Mouse (Mus musculus) midbrain, embryonic 14.5 days (tissue): ENCODE measurements at regions not wholly inside any gene's neighbourhood (a gene's known extent, or its start where the extent isn't known, plus 50 kb on each side); places are given as distances from the start of the nearest gene placed in this dataset.

Experiments used
- ATAC-seq: fragments of 200-750 bp; cut with Nextera tagmentation; 2 replicates; pipeline ENCODE4 v1.8.0; 2017; ENCODE audit warnings: moderate number of reproducible peaks, moderate library complexity; ENCODE audit not compliant: low FRiP score, low TSS enrichment
- DNase-seq: peaks from one replicate; pipeline ENCODE4 v3.0.0-alpha.2; 2015
- H3K27ac ChIP-seq: fragments of 300-500 bp; sonication (generic); replicated peaks from 2 replicates; pipeline ENCODE4 v1.5.1; 2014; ENCODE audit warnings: mild to moderate bottlenecking, low read depth, low read length, moderate library complexity
- H3K27me3 ChIP-seq: fragments of 300-500 bp; sonication (generic); 2 replicates; pipeline ENCODE4 v1.6.1; 2014; ENCODE audit warnings: low read length, control low read depth, mixed read lengths; ENCODE audit not compliant: control insufficient read depth, insufficient read depth
- H3K36me3 ChIP-seq: fragments of 300-500 bp; sonication (generic); 2 replicates; pipeline ENCODE4 v1.6.1; 2014; ENCODE audit warnings: low read length, control low read depth; ENCODE audit not compliant: control insufficient read depth, insufficient read depth
- H3K4me1 ChIP-seq: fragments of 300-500 bp; sonication (generic); 2 replicates; pipeline ENCODE4 v1.6.1; 2014; ENCODE audit warnings: mild to moderate bottlenecking, antibody characterized with exemption, low read length, control low read depth; ENCODE audit not compliant: control insufficient read depth, insufficient read depth
- H3K4me2 ChIP-seq: fragments of 300-500 bp; sonication (generic); 2 replicates; pipeline ENCODE4 v1.6.1; 2014; ENCODE audit warnings: mild to moderate bottlenecking, low read length, moderate library complexity
- H3K4me3 ChIP-seq: fragments of 300-500 bp; sonication (generic); replicated peaks from 2 replicates; pipeline ENCODE4 v1.5.1; 2014; ENCODE audit warnings: low read depth, low read length
- H3K9ac ChIP-seq: fragments of 300-500 bp; sonication (generic); replicated peaks from 2 replicates; pipeline ENCODE4 v1.6.1; 2014; ENCODE audit warnings: mild to moderate bottlenecking, low read length, moderate library complexity
- H3K9me3 ChIP-seq: fragments of 300-500 bp; sonication (generic); 2 replicates; pipeline ENCODE4 v1.6.1; 2016; ENCODE audit warnings: low read length, control low read depth, mixed read lengths; ENCODE audit not compliant: control insufficient read depth
- WGBS: fragments of 180-500 bp; shearing (Covaris S2); extraction: QIAGEN DNeasy Blood & Tissue Kit; methylation state at CpG from one replicate; pipeline ENCODE4 v1.1.7; 2014; 5-methylcytosine and 5-hydroxymethylcytosine counted together

DNA sequence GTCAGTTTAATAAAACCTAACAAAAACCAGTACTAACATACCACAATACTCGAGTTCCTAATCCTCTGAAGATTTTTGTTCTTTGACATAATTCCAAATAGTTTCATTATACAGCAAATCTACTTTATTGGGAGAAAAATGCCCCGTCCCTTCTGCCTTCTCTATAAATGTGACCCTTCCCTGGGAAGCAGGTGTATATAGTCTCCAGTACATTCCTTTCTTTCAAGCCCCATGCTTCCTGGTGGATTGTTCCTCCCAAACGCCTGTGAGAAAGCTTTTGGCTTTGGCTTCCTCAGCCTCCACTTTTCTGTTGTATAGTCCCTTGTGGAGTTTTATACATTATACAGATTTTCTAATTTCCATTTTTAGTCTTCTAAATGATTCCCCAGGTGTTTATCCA, 1001.8 kb upstream of the Tenm3 start:
- no peaks in the 10 kb centered on the region for H3K36me3 ChIP-seq
- ATAC-seq: no peak

DNA sequence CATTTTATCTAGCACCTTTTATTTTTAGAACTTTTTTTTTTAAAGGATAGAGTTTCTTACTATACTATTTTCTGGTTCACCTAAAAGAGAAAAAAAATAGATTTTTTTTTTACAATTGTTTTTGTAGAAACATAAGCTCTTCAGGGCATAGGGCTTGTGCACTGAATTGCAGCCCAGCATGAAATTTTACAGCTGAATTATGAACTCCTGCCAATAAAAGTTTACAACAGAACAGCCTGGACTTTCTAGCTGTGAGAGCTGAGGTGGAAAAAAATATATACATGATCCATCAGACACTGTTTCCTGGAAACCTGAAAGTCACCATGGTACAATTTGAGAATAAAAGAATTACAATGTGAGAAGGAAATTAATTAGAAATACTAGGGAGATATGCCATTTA, 988.2 kb upstream of the Tenm3 start:
- H3K36me3 ChIP-seq: no peaks in the 10 kb centered on the region
- H3K9ac ChIP-seq: no peak overlapping the region
- H3K4me3 ChIP-seq: no peak overlapping the region
- H3K4me2 ChIP-seq: no peak overlapping the region
- H3K9me3 ChIP-seq: no peaks in the 10 kb centered on the region
- no peak for ATAC-seq
- no peak overlapping the region for H3K27ac ChIP-seq
- no peaks in the 10 kb centered on the region for H3K27me3 ChIP-seq
- no peak for DNase-seq
- H3K4me1 ChIP-seq: no peaks in the 10 kb centered on the region

More for the DNA sequence above, 1001.8 kb upstream of the Tenm3 start:
- Histone ChIP-seq H3K4me1 (no peaks in the 10 kb centered on the region), H3K4me3 (no peak overlapping the region), H3K27me3 (no peaks in the 10 kb centered on the region), H3K27ac (no peak overlapping the region), H3K9ac (no peak overlapping the region), H3K4me2 (no peak overlapping the region), H3K9me3 (no peaks in the 10 kb centered on the region)
- no peak for DNase-seq
- WGBS: 82% methylated on average over 3 of the region's 3 CpGs

DNA sequence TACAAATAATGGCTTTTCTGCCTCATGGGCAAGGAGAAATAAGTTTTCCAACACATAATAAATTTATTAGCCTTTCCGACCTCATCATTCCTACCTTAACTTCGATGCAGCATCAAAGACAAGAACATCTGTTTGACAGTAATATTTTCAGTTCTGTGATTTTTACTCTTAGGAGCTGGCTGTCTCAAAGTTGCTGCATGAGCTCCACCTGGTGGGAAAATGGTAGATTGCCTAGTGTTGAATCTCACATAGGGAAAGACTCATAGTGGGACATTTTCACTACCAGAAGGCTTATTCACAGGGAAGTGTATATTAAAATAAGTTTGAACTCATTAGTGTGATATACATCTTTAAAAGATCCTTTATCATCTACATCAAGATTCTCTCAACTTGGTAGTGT, 985.6 kb upstream of the Tenm3 start:
- no peak; the same call in 1 of the 2 replicates for ATAC-seq
- Histone ChIP-seq H3K9me3 (no peaks in the 10 kb centered on the region), H3K4me1 (no peaks in the 10 kb centered on the region), H3K4me3 (no peak overlapping the region), H3K9ac (no peak overlapping the region), H3K36me3 (no peaks in the 10 kb centered on the region), H3K27ac (no peak overlapping the region), H3K27me3 (no peaks in the 10 kb centered on the region), H3K4me2 (no peak overlapping the region)
- DNase-seq: peak; percentile 92
- WGBS: 16% methylated on average over 2 of the region's 2 CpGs

DNA sequence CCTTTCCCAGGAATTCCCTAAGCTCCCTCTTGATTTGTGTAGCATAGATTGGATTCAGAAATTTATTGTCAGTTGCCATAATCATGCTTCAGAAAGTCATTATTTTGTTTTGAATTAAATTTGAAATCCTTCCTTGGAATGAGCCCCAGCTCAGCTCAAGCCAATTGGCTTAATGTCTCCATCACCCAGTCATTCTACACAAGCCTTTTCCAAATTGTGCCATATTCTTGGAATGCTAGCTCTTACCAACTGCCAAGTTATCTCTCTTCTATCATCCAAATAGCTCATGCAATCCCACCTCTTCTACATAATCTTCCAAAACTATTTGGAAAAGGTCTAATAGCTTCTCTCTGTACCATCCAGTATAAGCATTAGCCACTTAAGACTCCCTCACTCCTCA, 982.5 kb upstream of the Tenm3 start:
- Histone ChIP-seq H3K4me1 (peaks cover 4% of the 10 kb centered on the region; the same call in 1 of the 2 replicates), H3K27ac (no peak overlapping the region), H3K36me3 (no peaks in the 10 kb centered on the region), H3K9ac (no peak overlapping the region), H3K9me3 (no peaks in the 10 kb centered on the region), H3K4me3 (no peak overlapping the region), H3K4me2 (no peak overlapping the region), H3K27me3 (no peaks in the 10 kb centered on the region)
- DNase-seq (no peak), ATAC-seq (no peak)

DNA sequence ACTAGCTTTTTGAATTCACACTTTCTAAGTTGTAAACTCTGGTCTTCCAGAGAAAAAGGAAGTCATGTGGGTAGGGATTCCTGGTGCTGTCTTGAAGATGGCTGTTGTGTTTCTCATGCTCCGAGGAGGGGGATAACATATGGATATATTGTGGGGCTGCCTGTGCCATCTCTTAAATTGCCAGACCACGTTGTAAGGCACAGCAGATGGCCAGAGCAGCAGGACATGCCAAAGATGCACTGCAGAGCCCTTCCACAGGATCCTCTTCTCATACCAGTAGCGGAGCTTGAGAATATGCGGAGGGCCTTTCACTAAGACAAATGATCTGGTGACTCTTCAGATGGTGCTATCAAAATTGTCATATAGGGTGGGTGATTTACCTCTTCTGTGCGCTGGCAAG, 981.2 kb upstream of the Tenm3 start:
- WGBS: 84% methylated on average over 5 of the region's 5 CpGs
- no peak for DNase-seq
- ATAC-seq: no peak
- Histone ChIP-seq H3K4me2 (no peak overlapping the region), H3K36me3 (no peaks in the 10 kb centered on the region), H3K27ac (no peak overlapping the region), H3K9me3 (no peaks in the 10 kb centered on the region), H3K4me3 (no peak overlapping the region), H3K4me1 (peaks cover 4% of the 10 kb centered on the region; the same call in 1 of the 2 replicates), H3K9ac (no peak overlapping the region), H3K27me3 (no peaks in the 10 kb centered on the region)

DNA sequence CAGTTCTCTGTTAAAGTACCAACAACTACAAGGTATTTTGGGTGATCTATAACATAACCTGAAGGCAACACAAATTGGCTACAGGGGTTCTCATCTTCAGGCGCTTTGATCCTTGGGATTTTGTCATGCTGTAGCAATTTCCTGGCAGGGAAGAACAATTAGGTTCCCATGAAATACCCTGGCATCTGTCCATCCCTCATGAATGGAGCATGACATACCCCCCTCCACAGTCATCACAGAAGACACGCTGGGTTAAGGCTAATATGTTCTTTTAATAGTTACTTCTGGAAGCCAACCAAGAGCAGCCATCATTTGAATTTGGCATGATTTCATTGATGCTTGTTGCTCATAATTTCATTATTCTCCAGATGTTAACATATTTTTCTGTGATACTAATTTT, 979.0 kb upstream of the Tenm3 start:
- Histone ChIP-seq H3K36me3 (no peaks in the 10 kb centered on the region), H3K9me3 (no peaks in the 10 kb centered on the region), H3K4me1 (peaks cover 4% of the 10 kb centered on the region; the same call in 1 of the 2 replicates), H3K9ac (no peak overlapping the region), H3K27me3 (no peaks in the 10 kb centered on the region), H3K4me2 (no peak overlapping the region), H3K4me3 (no peak overlapping the region), H3K27ac (no peak overlapping the region)
- ATAC-seq: no peak
- WGBS: 46% methylated on average over 2 of the region's 2 CpGs
- peak; percentile 61 for DNase-seq

DNA sequence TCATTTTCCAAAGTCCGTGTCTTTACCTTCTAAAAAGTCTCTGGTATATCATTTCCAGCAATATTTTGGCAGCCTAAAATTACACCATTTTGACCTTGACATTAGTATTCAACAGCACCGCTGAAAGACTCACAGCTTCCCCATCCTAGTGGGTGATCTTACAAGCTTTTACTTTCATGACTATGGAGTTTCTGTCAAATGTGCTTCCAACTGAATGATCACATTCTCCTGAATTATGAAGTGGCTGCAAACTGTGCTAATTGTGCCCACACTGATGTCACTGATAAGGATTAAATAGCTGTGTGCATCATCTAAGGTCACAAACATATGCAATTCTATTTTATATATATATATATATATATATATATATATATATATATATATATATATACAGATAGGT, 955.5 kb upstream of the Tenm3 start:
- Histone ChIP-seq H3K36me3 (no peaks in the 10 kb centered on the region), H3K4me2 (no peak overlapping the region), H3K4me3 (no peak overlapping the region), H3K27ac (no peak overlapping the region), H3K4me1 (peaks cover 4% of the 10 kb centered on the region; the same call in 1 of the 2 replicates), H3K9ac (no peak overlapping the region), H3K27me3 (no peaks in the 10 kb centered on the region), H3K9me3 (no peaks in the 10 kb centered on the region)
- no peak for DNase-seq
- WGBS: 83% methylated on average over 2 of the region's 2 CpGs
- ATAC-seq: no peak

DNA sequence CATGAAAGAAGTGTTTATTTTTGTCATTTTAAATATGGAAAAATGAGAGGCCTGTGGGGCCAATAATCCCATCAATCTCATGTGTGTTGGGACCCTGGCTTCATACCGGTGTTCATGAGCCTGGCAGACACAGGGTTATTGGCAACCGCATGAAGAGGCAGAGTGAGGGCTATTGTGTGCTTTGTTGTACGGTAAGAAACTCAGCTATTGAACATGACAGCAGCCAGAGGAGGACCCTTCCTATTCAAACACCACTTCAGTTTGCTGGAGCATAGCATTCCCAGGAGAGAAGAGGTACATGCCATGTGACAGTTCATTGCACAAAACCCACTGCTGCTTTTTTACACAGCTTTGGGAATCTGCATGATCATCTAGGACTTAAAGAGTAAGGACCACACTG, 953.0 kb upstream of the Tenm3 start:
- DNase-seq (peak; percentile 23), ATAC-seq (no peak)
- Histone ChIP-seq H3K27ac (no peak overlapping the region), H3K4me3 (no peak overlapping the region), H3K4me2 (no peak overlapping the region), H3K9ac (no peak overlapping the region), H3K27me3 (no peaks in the 10 kb centered on the region), H3K4me1 (peaks cover 4% of the 10 kb centered on the region; the same call in 1 of the 2 replicates), H3K9me3 (no peaks in the 10 kb centered on the region), H3K36me3 (no peaks in the 10 kb centered on the region)
- 10% methylated on average over 3 of the region's 3 CpGs for WGBS

DNA sequence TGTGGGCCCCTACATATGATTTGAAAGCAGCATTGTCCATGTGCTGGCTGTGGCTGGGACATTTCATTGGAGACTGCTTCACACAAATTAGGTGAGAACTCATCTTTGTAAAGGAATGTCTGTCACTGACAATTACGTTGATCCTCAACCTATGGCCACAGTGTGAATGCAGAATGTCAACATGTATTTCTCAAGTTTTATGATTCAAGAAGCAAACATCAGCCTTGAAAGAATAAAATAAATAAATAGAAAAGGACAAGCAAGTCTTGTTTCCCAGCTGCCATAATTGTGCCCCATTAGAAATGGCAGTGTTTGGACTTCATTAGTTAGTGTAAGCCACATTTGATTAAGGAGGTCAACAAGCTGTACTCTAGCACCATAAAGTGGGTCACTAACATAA, 950.7 kb upstream of the Tenm3 start:
- H3K4me3 ChIP-seq: no peak overlapping the region
- peaks cover 4% of the 10 kb centered on the region; the same call in 1 of the 2 replicates for H3K4me1 ChIP-seq
- WGBS: 87% methylated on average over 1 of the region's 1 CpGs
- no peak for ATAC-seq
- no peak overlapping the region for H3K9ac ChIP-seq
- DNase-seq: no peak
- H3K27me3 ChIP-seq: no peaks in the 10 kb centered on the region
- H3K36me3 ChIP-seq: no peaks in the 10 kb centered on the region
- H3K27ac ChIP-seq: no peak overlapping the region
- no peaks in the 10 kb centered on the region for H3K9me3 ChIP-seq
- H3K4me2 ChIP-seq: no peak overlapping the region
